Mouse (Mus musculus) urinary bladder, postnatal 36 days (tissue): ENCODE data around the gene Kif2a.
"Not testable (repeated sequence)": the region's sequence is repeated elsewhere in the genome, so short reads cannot be mapped to it uniquely, and the experiment has no call there.

Experiments
- DNase-seq, 2 experiments: peaks; one replicate each; pipeline ENCODE4 v3.0.0; 2022; ENCODE audit warnings: low spot score in 2 of 2, mixed read lengths in 1 of 2

Gene Kif2a

GRCm38 (mm10) chr13:106936256-106937137 lies 85.4 kb downstream of the Kif2a start, which contains the start of gene Ipo11:
Gene Ipo11, minus strand, starts transcription at chr13:106936958.
- peak; percentile 78 to 86 for DNase-seq

- no peak for DNase-seq
Measured at GRCm38 (mm10) chr13:106935871-106936255, 86.1 kb downstream of the Kif2a start.

GRCm38 (mm10) chr13:106929201-106929600 lies 92.7 kb downstream of the Kif2a start:
- no peak for DNase-seq

GRCm38 (mm10) chr13:106928296-106928695 lies 93.6 kb downstream of the Kif2a start:
- no peak for DNase-seq

- DNase-seq: not testable (repeated sequence)
Measured at GRCm38 (mm10) chr13:106925921-106926320, 96.0 kb downstream of the Kif2a start.

GRCm38 (mm10) chr13:106918322-106919050 lies 103.4 kb downstream of the Kif2a start:
- DNase-seq: no peak

GRCm38 (mm10) chr13:106913125-106913736 lies 108.7 kb downstream of the Kif2a start:
- DNase-seq: no peak

GRCm38 (mm10) chr13:106910096-106910495 lies 111.8 kb downstream of the Kif2a start:
- no peak for DNase-seq
